Mouse (Mus musculus) liver, embryonic 11.5 days (tissue): ENCODE results near the gene Papola. TPM values are rescaled to one million over a fixed set of nuclear protein-coding genes. Genes with fewer than 3 reads are reported as not detected.

Experiments used
- ATAC-seq: fragments of 200-750 bp; cut with Nextera tagmentation; replicated peaks from 2 replicates; pipeline ENCODE4 v1.8.0; 2017; ENCODE audit warnings: moderate number of reproducible peaks, mild to moderate bottlenecking, moderate TSS enrichment, moderate library complexity; ENCODE audit not compliant: low FRiP score
- DNase-seq: peaks from one replicate; pipeline ENCODE4 v3.0.0-alpha.2; 2017; ENCODE audit warnings: low spot score
- H3K27ac ChIP-seq: fragments of 300-500 bp; sonication (generic); 2 replicates; pipeline ENCODE4 v1.5.1; 2014; ENCODE audit warnings: mild to moderate bottlenecking, low read depth, low read length, control low read depth
- H3K27me3 ChIP-seq: fragments of 300-500 bp; sonication (generic); replicated peaks from 2 replicates; pipeline ENCODE4 v1.6.1; 2014; ENCODE audit warnings: low read length, mixed read lengths; ENCODE audit not compliant: control insufficient read depth, insufficient read depth
- H3K36me3 ChIP-seq: fragments of 300-500 bp; sonication (generic); 2 replicates; pipeline ENCODE4 v1.6.1; 2014; ENCODE audit warnings: mild to moderate bottlenecking, low read length, moderate library complexity, mixed read lengths; ENCODE audit not compliant: control insufficient read depth, insufficient read depth
- H3K4me1 ChIP-seq: fragments of 300-500 bp; sonication (generic); replicated peaks from 2 replicates; pipeline ENCODE4 v1.6.1; 2014; ENCODE audit warnings: low read length, mixed read lengths; ENCODE audit not compliant: control insufficient read depth, insufficient read depth
- H3K4me2 ChIP-seq: fragments of 300-500 bp; sonication (generic); 2 replicates; pipeline ENCODE4 v1.6.1; 2014; ENCODE audit warnings: mild to moderate bottlenecking, control low read depth, moderate library complexity
- H3K4me3 ChIP-seq: fragments of 300-500 bp; sonication (generic); 2 replicates; pipeline ENCODE4 v1.5.1; 2014; ENCODE audit warnings: low read depth, low read length, control low read depth
- H3K9ac ChIP-seq: fragments of 300-500 bp; sonication (generic); 2 replicates; pipeline ENCODE4 v1.6.1; 2014; ENCODE audit warnings: low read depth, low read length, control low read depth
- H3K9me3 ChIP-seq: fragments of 300-500 bp; sonication (generic); 2 replicates; pipeline ENCODE4 v1.6.1; 2016; ENCODE audit warnings: low read length, inconsistent platforms, mixed read lengths; ENCODE audit not compliant: control insufficient read depth
- WGBS: fragments of 180-500 bp; shearing (Covaris S2); extraction: QIAGEN DNeasy Blood & Tissue Kit; methylation state at CpG from one replicate; pipeline ENCODE4 v1.1.7; 2014; 5-methylcytosine and 5-hydroxymethylcytosine counted together
- polyA plus RNA-seq: library from polyadenylated mRNA; unstranded; fragments of >200 nt; fragmentation: Nextera tagmentation; extraction: Ambion mirVana; gene quantifications from 2 replicates; pipeline ENCODE4 v1.2.1, GENCODE M21; 2014

Papola gene
- polyA plus RNA-seq, 1 experiment from 2014 or later, result 178 TPM

- peak overlapping the region; percentile 80; the same call in 1 of the 2 replicates for H3K27ac ChIP-seq
- H3K4me1 ChIP-seq, result peaks cover 35% of the 10 kb centered on the region
- DNase-seq, result no peak
- no peak overlapping the region for H3K4me2 ChIP-seq
- 76% methylated on average over 2 of the region's 2 CpGs for WGBS
- ATAC-seq, result no peak
- no peak overlapping the region for H3K4me3 ChIP-seq
- H3K27me3 ChIP-seq, result 0 out of 2 replicates have a peak, but pooled peaks cover 2% of the 10 kb centered on the region
- H3K9ac ChIP-seq, result no peak overlapping the region
- no peaks in the 10 kb centered on the region; the same call in 1 of the 2 replicates for H3K9me3 ChIP-seq
- H3K36me3 ChIP-seq, result no peaks in the 10 kb centered on the region
Measured at GRCm38 (mm10) chr12:105758911-105759310, 25.6 kb upstream of the Papola start.

DNA sequence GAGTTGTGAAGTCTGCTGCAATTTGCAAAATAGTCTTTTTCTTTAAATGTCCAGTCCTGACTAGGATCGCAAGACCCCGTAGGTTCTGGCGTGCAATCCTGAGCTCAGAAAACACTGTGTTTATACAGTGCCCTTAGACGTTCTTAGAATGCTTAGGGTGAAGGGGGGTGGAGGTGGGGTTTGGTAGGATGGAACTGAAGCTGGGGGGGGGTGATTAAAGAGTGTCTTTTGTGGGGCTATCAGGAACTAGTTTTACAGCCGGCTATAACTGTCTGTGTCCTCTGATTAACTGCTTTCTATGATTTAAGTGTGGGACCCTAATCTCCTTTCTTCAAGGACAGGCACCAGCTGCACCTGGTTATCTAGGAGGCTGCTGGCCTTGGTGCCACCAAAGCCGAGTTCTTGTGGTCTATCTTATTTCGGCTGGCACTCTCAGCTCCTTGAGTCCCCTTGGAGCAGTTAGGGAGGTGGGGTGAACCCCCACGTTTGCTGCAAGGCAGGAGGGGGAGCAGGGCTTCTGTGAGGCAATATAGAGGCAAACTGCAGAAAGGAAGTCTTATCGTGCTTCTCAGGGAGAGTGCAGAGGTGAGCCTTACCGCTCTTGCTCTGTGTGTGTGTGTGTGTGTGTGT, 24.5 kb upstream of the Papola start:
- DNase-seq, result peak; percentile 66
- Histone ChIP-seq H3K27ac (peak overlapping the region; percentile 80), H3K27me3 (0 out of 2 replicates have a peak, but pooled peaks cover 2% of the 10 kb centered on the region)

GRCm38 (mm10) chr12:105761171-105761570, 23.3 kb upstream of the Papola start:
- 79% methylated on average over 11 of the region's 11 CpGs for WGBS

More for the DNA sequence above, 24.5 kb upstream of the Papola start:
- H3K4me1 ChIP-seq, result peaks cover 35% of the 10 kb centered on the region
- H3K9ac ChIP-seq, result no peak overlapping the region
- no peaks in the 10 kb centered on the region for H3K36me3 ChIP-seq
- H3K4me3 ChIP-seq, result no peak overlapping the region
- ATAC-seq, result peak; percentile 86
- no peaks in the 10 kb centered on the region; the same call in 1 of the 2 replicates for H3K9me3 ChIP-seq
- H3K4me2 ChIP-seq, result peak overlapping the region; percentile 19; the same call in 1 of the 2 replicates
- 24% methylated on average over 10 of the region's 10 CpGs for WGBS

GRCm38 (mm10) chr12:105761629-105762028, 22.9 kb upstream of the Papola start:
- 79% methylated on average over 3 of the region's 3 CpGs for WGBS
- no peak for ATAC-seq

More at GRCm38 (mm10) chr12:105761171-105761570, 23.3 kb upstream of the Papola start:
- Histone ChIP-seq H3K27me3 (0 out of 2 replicates have a peak, but pooled peaks cover 2% of the 10 kb centered on the region), H3K4me2 (no peak overlapping the region), H3K27ac (no peak overlapping the region), H3K9ac (no peak overlapping the region), H3K4me1 (peaks cover 35% of the 10 kb centered on the region), H3K36me3 (no peaks in the 10 kb centered on the region), H3K9me3 (no peaks in the 10 kb centered on the region; the same call in 1 of the 2 replicates), H3K4me3 (no peak overlapping the region)
- ATAC-seq (no peak), DNase-seq (no peak)

DNA sequence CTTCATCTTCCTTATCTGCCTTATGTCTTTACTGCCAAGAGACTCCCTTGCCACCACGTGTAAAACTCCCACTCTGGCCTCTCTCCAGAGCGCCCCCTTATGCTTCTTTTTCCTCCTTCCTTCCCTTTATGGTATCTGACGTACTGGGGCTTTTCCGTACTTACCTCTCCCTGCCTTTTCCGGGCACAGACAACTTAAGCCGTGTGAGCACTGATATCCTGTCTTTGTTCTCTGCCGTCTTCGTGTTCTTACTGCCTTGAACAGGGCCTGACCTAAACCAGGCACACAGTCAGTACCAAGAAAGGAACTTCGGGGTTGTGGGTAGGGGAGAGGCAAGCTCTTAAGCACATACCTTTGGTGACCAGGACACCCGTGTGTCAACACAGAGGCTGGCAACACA, 14.8 kb upstream of the Papola start:
- Histone ChIP-seq H3K9me3 (no peaks in the 10 kb centered on the region), H3K4me1 (no peaks in the 10 kb centered on the region), H3K27me3 (no peaks in the 10 kb centered on the region), H3K4me3 (no peak overlapping the region), H3K9ac (no peak overlapping the region), H3K4me2 (no peak overlapping the region), H3K27ac (no peak overlapping the region), H3K36me3 (no peaks in the 10 kb centered on the region)
- ATAC-seq, result no peak
- no peak for DNase-seq
- 56% methylated on average over 10 of the region's 10 CpGs for WGBS

More at GRCm38 (mm10) chr12:105761629-105762028, 22.9 kb upstream of the Papola start:
- peaks cover 35% of the 10 kb centered on the region for H3K4me1 ChIP-seq
- H3K27me3 ChIP-seq, result 0 out of 2 replicates have a peak, but pooled peaks cover 2% of the 10 kb centered on the region
- no peak overlapping the region for H3K4me3 ChIP-seq
- no peaks in the 10 kb centered on the region for H3K36me3 ChIP-seq
- H3K9ac ChIP-seq, result no peak overlapping the region
- H3K4me2 ChIP-seq, result no peak overlapping the region
- no peaks in the 10 kb centered on the region for H3K9me3 ChIP-seq
- DNase-seq, result no peak
- no peak overlapping the region for H3K27ac ChIP-seq

- no peak overlapping the region for H3K9ac ChIP-seq
- H3K4me1 ChIP-seq, result no peaks in the 10 kb centered on the region
- no peak overlapping the region for H3K4me2 ChIP-seq
- no peak overlapping the region for H3K27ac ChIP-seq
- no peak for ATAC-seq
- no peaks in the 10 kb centered on the region for H3K27me3 ChIP-seq
- WGBS, result 86% methylated on average over 7 of the region's 7 CpGs
- no peak overlapping the region for H3K4me3 ChIP-seq
- H3K36me3 ChIP-seq, result no peaks in the 10 kb centered on the region
- H3K9me3 ChIP-seq, result no peaks in the 10 kb centered on the region
- no peak for DNase-seq
Measured at GRCm38 (mm10) chr12:105774871-105775270, 9.6 kb upstream of the Papola start.

- WGBS, result 65% methylated on average over 4 of the region's 4 CpGs
- Histone ChIP-seq H3K9me3 (no peaks in the 10 kb centered on the region), H3K4me1 (no peaks in the 10 kb centered on the region), H3K9ac (no peak overlapping the region), H3K27ac (no peak overlapping the region), H3K27me3 (no peaks in the 10 kb centered on the region), H3K4me3 (no peak overlapping the region), H3K36me3 (no peaks in the 10 kb centered on the region), H3K4me2 (no peak overlapping the region)
- no peak for ATAC-seq
- no peak for DNase-seq
Measured at GRCm38 (mm10) chr12:105777651-105778050, 6.8 kb upstream of the Papola start.

DNA sequence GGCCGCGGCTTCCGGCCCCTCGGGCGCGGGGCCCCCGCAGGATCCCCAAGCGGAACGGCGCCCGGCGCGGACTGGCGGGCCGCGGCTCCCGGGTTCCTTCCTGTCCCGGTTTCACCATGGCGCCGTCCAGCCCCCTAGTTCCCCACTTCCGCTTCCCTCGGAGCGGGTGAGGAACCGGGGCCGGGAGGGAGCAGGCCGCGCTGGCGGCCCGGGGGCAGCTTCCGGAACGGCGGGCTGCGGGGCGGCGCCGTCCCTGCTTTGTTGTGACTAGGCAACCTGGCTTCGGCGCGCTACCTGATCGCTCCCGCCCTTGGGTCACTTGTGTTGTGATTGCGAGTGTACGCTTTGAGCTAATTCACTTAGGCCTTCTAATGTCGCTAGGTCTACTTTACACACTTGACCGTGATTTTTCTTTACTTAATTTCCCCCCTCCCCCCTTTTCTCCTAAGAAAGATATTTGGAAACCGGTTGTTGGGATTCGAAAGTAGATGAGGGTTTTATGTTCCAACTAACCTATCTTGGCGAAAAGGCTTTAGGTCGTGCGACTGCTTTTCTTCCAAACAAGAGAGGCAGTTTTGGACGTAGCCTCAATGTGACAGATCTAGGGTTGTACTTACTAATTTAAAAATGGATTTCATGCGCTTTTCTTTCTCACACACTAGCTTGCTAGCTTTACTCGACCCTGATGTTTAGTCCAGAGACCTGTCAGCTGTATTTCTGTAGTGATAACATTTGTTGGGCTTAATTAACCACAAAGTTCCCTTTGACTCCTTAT, 693 bp downstream of the Papola start:
- 1% methylated on average over 53 of the region's 53 CpGs for WGBS
- Histone ChIP-seq H3K36me3 (peaks cover 2% of the 10 kb centered on the region; the same call in 1 of the 2 replicates), H3K4me2 (peak overlapping the region; percentile 98), H3K9ac (peak overlapping the region; percentile 94), H3K4me1 (peaks cover 24% of the 10 kb centered on the region), H3K9me3 (no peaks in the 10 kb centered on the region), H3K27ac (peak overlapping the region; percentile 90), H3K4me3 (peak overlapping the region; percentile 87), H3K27me3 (no peaks in the 10 kb centered on the region)
- no peak for DNase-seq
- peak; percentile 68 for ATAC-seq
